Mouse (Mus musculus) erythroblast, adult 5-6 weeks (primary cell): ENCODE results near the gene Ppp6r1. TPM values are rescaled to one million over a fixed set of nuclear protein-coding genes. Genes with fewer than 3 reads are reported as not detected.
"Not testable (repeated sequence)": the region's sequence is repeated elsewhere in the genome, so short reads cannot be mapped to it uniquely, and the experiment has no call there.

Source experiments
- ATAC-seq: replicated peaks from 2 replicates; pipeline ENCODE4 v1.8.0; 2016; ENCODE audit warnings: moderate number of reproducible peaks, mild to moderate bottlenecking, moderate TSS enrichment, inconsistent platforms; ENCODE audit not compliant: poor library complexity, low FRiP score, severe bottlenecking
- total RNA-seq, 2 experiments: library from RNA; stranded (forward) in 1 of 2; stranded (reverse) in 1 of 2; fragments of 150-400 nt in 1 of 2; fragments of 200-764, 138-1000 nt in 1 of 2; gene quantifications; 2 replicates each; pipeline versions ENCODE4 v1.2.3 to v1.2.4; 2015 to 2017; ENCODE audit warnings: low replicate concordance in 2 of 2

The Ppp6r1 gene
- total RNA-seq, 2 experiments from 2014 or later = 37.3 to 45.3 TPM

GRCm38 (mm10) chr7:4625928-4626327, 32.9 kb downstream of the Ppp6r1 start:
- ATAC-seq = no peak

DNA sequence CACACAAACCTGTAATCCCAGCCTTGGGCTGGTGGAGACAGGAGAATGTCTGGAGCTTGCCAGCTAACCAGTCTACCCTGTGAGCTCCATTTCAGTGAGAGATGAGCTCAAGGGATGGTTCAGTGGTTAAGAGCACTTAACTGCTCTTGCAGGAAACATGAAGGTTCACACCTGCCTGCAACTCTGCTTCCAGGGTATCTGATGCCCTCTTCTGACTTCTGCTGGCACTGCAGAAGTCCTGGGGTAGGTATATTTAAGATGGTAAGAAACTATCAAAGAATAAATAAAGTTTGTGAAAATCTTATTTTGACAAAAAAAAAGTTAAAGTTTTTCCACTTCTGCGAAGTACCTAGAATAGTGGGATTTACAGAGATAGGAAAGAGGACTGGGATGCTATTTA, 34.5 kb downstream of the Ppp6r1 start:
- no peak; the same call in 1 of the 2 replicates for ATAC-seq

- peak; percentile 54; the same call in 1 of the 2 replicates for ATAC-seq
Measured at GRCm38 (mm10) chr7:4623544-4624189, 35.2 kb downstream of the Ppp6r1 start.

DNA sequence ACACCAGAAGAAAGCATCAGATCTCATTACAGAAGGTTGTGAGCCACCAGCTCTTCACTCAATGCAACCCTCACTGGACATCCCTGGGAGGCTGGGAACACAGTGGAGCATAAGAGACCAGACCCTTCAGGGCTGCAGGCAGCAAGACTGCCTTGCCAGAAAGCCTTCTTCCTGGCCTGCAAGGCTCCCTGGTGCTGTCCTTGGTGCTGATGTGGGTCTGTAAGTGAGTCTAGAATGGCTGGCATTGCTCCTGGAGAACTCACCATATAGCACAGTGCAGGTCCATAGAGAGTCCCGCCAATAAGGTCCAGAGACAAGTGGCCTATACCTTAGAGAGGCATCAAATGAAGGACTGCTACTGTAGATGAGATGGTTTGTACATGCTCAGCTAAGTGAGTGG, 38.8 kb downstream of the Ppp6r1 start:
- 0 out of 2 replicates have a peak, but pooled peaks have one; percentile 42 for ATAC-seq

- 0 out of 2 replicates have a peak, but pooled peaks have one; percentile 64 for ATAC-seq
Measured at GRCm38 (mm10) chr7:4613740-4614403, 44.9 kb downstream of the Ppp6r1 start.

DNA sequence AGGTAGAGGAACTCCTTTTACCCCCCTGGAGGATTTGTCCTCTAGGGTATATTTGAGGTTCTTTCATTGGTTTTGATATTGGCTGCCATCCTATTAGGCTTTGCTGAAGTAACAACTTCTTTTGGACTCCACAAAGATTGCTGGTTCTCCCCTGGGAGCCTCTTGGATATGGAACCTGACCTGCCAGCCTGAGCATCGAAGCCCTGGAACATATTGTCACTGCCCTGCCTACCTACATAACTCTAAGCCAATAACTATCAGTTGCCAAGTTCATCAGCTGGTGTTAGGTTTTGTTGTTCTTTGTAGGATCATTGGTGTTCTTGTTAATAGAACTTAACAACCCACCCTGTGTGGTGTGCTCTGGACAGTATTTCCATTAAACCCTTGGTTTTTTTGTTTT, 45.9 kb downstream of the Ppp6r1 start:
- no peak for ATAC-seq

DNA sequence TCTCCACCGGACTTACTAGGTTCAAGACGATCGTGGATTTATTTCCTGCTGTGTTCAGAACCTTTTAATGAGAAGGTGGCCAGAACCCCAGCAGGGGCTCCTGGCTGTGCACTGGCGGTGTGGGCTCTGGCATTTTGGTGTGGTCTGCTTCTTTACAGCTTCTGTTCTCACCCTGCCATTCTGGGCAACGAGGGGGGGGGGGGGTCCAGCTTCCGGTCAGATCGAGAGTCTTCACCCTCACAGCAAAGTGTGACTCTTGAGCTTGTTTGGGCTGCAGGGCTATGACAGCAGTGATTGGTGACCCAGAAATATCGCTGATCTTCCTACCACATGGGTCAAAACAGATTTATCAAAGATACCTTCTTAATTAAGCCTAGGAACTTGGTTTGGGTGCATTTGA, 46.4 kb downstream of the Ppp6r1 start:
- ATAC-seq = no peak

GRCm38 (mm10) chr7:4611921-4612341, 46.9 kb downstream of the Ppp6r1 start:
- ATAC-seq = no peak; the same call in 1 of the 2 replicates

- no peak for ATAC-seq
Measured at GRCm38 (mm10) chr7:4611511-4611910, 47.3 kb downstream of the Ppp6r1 start.

DNA sequence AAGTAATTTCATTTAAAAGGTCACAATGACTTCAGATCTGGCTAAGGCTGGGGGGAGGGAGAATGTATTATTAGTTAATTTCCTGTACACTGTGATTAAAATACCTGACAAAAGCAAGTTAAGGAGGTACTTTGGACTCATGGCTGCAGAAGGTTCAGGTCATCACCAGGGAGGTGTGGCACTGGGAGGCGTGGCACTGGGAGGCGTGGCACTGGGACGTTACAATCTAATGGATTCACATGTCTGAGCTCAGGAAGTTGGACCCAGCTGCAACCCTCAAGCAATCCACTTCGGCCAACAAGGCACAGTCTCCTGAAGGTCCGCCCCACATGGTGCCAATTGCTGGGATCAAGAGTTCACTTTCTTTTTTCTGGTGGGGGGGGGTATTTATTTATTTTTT, 50.8 kb downstream of the Ppp6r1 start:
- ATAC-seq = no peak

GRCm38 (mm10) chr7:4603873-4604272, 54.9 kb downstream of the Ppp6r1 start, which contains the start of gene Ptprh:
Gene Ptprh (minus strand): TSS chr7:4604041.
- ATAC-seq = no peak

DNA sequence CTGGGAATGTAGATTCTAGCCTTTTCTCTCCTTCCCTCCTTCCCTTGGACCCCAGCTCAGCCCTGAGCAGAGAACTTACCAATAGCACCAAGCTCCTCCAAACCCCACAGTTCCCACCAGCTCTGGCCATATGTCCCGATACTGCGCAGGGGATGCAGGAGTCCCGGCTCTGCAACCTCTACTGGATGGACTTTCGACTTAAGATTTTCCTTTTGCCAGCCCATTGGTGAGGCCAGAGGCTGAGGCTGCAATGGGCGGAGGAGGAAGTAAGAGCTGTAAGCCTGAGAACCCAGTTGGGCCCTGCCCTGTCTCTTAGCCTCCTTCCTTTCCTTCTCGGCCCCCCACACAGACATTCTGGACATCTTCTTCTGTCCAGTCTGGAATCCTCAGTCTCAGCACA, 55.9 kb downstream of the Ppp6r1 start:
- no peak for ATAC-seq

GRCm38 (mm10) chr7:4597046-4597445, 61.8 kb downstream of the Ppp6r1 start:
- ATAC-seq = not testable (repeated sequence)

Other genes with a start within 250 kb of the Ppp6r1 start
- gene Rdh13, start 213.4 kb downstream of the Ppp6r1 start, total RNA-seq (2015; ENCODE audit: low replicate concordance) = 0.77 and 3.6 TPM in 2 replicates
- 2.6 and 3.5 TPM in 2 replicates for gene Rdh13, start 213.4 kb downstream of the Ppp6r1 start, total RNA-seq (2017; ENCODE audit: low replicate concordance)
- 17.1 and 19.4 TPM in 2 replicates for gene Eps8l1, start 198.3 kb downstream of the Ppp6r1 start, total RNA-seq (2015; ENCODE audit: low replicate concordance)
- gene Eps8l1, start 198.3 kb downstream of the Ppp6r1 start, total RNA-seq (2017; ENCODE audit: low replicate concordance) = 36.6 and 47.0 TPM in 2 replicates
- gene Ppp1r12c, start 157.3 kb downstream of the Ppp6r1 start, total RNA-seq (2015; ENCODE audit: low replicate concordance) = 37.2 and 45.3 TPM in 2 replicates
- gene Ppp1r12c, start 157.3 kb downstream of the Ppp6r1 start, total RNA-seq (2017; ENCODE audit: low replicate concordance) = 41.3 and 52.0 TPM in 2 replicates
- 1.3 TPM in 1 of 2 replicates, not detected in the other for gene Tnnt1, start 142.6 kb downstream of the Ppp6r1 start, total RNA-seq (2015; ENCODE audit: low replicate concordance)
- gene Tnnt1, start 142.6 kb downstream of the Ppp6r1 start, total RNA-seq (2017; ENCODE audit: low replicate concordance) = 3.8 and 7.2 TPM in 2 replicates
- gene Tnni3, start 134.8 kb downstream of the Ppp6r1 start, total RNA-seq (2015; ENCODE audit: low replicate concordance) = not detected in 2 replicates
- gene Tnni3, start 134.8 kb downstream of the Ppp6r1 start, total RNA-seq (2017; ENCODE audit: low replicate concordance) = not detected in 2 replicates
- 1.2 TPM in 1 of 2 replicates, not detected in the other for gene Dnaaf3, start 126.6 kb downstream of the Ppp6r1 start, total RNA-seq (2015; ENCODE audit: low replicate concordance)
- 0.28 TPM in 1 of 2 replicates, not detected in the other for gene Dnaaf3, start 126.6 kb downstream of the Ppp6r1 start, total RNA-seq (2017; ENCODE audit: low replicate concordance)
- gene Syt5, start 111.5 kb downstream of the Ppp6r1 start, total RNA-seq (2015; ENCODE audit: low replicate concordance) = 1.7 TPM in 1 of 2 replicates, not detected in the other
- gene Syt5, start 111.5 kb downstream of the Ppp6r1 start, total RNA-seq (2017; ENCODE audit: low replicate concordance) = not detected in 2 replicates
- 0.96 TPM in 1 of 2 replicates, not detected in the other for gene Ptprh, start 55.0 kb downstream of the Ppp6r1 start, total RNA-seq (2015; ENCODE audit: low replicate concordance)
- 1.4 and 1.7 TPM in 2 replicates for gene Ptprh, start 55.0 kb downstream of the Ppp6r1 start, total RNA-seq (2017; ENCODE audit: low replicate concordance)
- 37.3 and 72.3 TPM in 2 replicates for gene Tmem86b, start 27.6 kb downstream of the Ppp6r1 start, total RNA-seq (2015; ENCODE audit: low replicate concordance)
- gene Tmem86b, start 27.6 kb downstream of the Ppp6r1 start, total RNA-seq (2017; ENCODE audit: low replicate concordance) = 53.4 and 88.6 TPM in 2 replicates
- gene Hspbp1, start 26.0 kb upstream of the Ppp6r1 start, total RNA-seq (2015; ENCODE audit: low replicate concordance) = 5.0 and 8.3 TPM in 2 replicates
- 3.1 and 9.1 TPM in 2 replicates for gene Hspbp1, start 26.0 kb upstream of the Ppp6r1 start, total RNA-seq (2017; ENCODE audit: low replicate concordance)
- not detected in 2 replicates for gene Brsk1, start 31.6 kb upstream of the Ppp6r1 start, total RNA-seq (2015; ENCODE audit: low replicate concordance)
- gene Brsk1, start 31.6 kb upstream of the Ppp6r1 start, total RNA-seq (2017; ENCODE audit: low replicate concordance) = not detected in 2 replicates
- gene Tmem150b, start 66.2 kb upstream of the Ppp6r1 start, total RNA-seq (2015; ENCODE audit: low replicate concordance) = 1.7 and 6.7 TPM in 2 replicates
- 2.1 and 2.7 TPM in 2 replicates for gene Tmem150b, start 66.2 kb upstream of the Ppp6r1 start, total RNA-seq (2017; ENCODE audit: low replicate concordance)
- gene Kmt5c, start 81.1 kb upstream of the Ppp6r1 start, total RNA-seq (2015; ENCODE audit: low replicate concordance) = 11.3 and 15.9 TPM in 2 replicates
- gene Kmt5c, start 81.1 kb upstream of the Ppp6r1 start, total RNA-seq (2017; ENCODE audit: low replicate concordance) = 32.0 and 42.2 TPM in 2 replicates
- gene Cox6b2, start 94.1 kb upstream of the Ppp6r1 start, total RNA-seq (2015; ENCODE audit: low replicate concordance) = 33.2 and 44.4 TPM in 2 replicates
- gene Cox6b2, start 94.1 kb upstream of the Ppp6r1 start, total RNA-seq (2017; ENCODE audit: low replicate concordance) = 18.8 and 22.3 TPM in 2 replicates
- gene Fam71e2, start 112.3 kb upstream of the Ppp6r1 start, total RNA-seq (2015; ENCODE audit: low replicate concordance) = not detected in 2 replicates
- not detected in 2 replicates for gene Fam71e2, start 112.3 kb upstream of the Ppp6r1 start, total RNA-seq (2017; ENCODE audit: low replicate concordance)
- gene Il11, start 123.8 kb upstream of the Ppp6r1 start, total RNA-seq (2015; ENCODE audit: low replicate concordance) = not detected in 2 replicates
- gene Il11, start 123.8 kb upstream of the Ppp6r1 start, total RNA-seq (2017; ENCODE audit: low replicate concordance) = not detected in 2 replicates
- gene Tmem190, start 123.9 kb upstream of the Ppp6r1 start, total RNA-seq (2015; ENCODE audit: low replicate concordance) = not detected in 2 replicates
- not detected in 2 replicates for gene Tmem190, start 123.9 kb upstream of the Ppp6r1 start, total RNA-seq (2017; ENCODE audit: low replicate concordance)
- 4.0 and 7.5 TPM in 2 replicates for gene Tmem238, start 130.6 kb upstream of the Ppp6r1 start, total RNA-seq (2015; ENCODE audit: low replicate concordance)
- gene Tmem238, start 130.6 kb upstream of the Ppp6r1 start, total RNA-seq (2017; ENCODE audit: low replicate concordance) = 0.17 and 1.1 TPM in 2 replicates
- gene Rpl28, start 133.9 kb upstream of the Ppp6r1 start, total RNA-seq (2015; ENCODE audit: low replicate concordance) = 304 and 336 TPM in 2 replicates
- gene Rpl28, start 133.9 kb upstream of the Ppp6r1 start, total RNA-seq (2017; ENCODE audit: low replicate concordance) = 65.4 and 203 TPM in 2 replicates
- 167 and 232 TPM in 2 replicates for gene Ube2s, start 153.6 kb upstream of the Ppp6r1 start, total RNA-seq (2015; ENCODE audit: low replicate concordance)
- 97.4 and 134 TPM in 2 replicates for gene Ube2s, start 153.6 kb upstream of the Ppp6r1 start, total RNA-seq (2017; ENCODE audit: low replicate concordance)
- not detected in 2 replicates for gene Shisa7, start 185.7 kb upstream of the Ppp6r1 start, total RNA-seq (2015; ENCODE audit: low replicate concordance)
- gene Shisa7, start 185.7 kb upstream of the Ppp6r1 start, total RNA-seq (2017; ENCODE audit: low replicate concordance) = not detected in 2 replicates
- gene Isoc2b, start 211.2 kb upstream of the Ppp6r1 start, total RNA-seq (2015; ENCODE audit: low replicate concordance) = 2.3 and 3.3 TPM in 2 replicates
- 5.1 and 13.9 TPM in 2 replicates for gene Isoc2b, start 211.2 kb upstream of the Ppp6r1 start, total RNA-seq (2017; ENCODE audit: low replicate concordance)
- not detected in 2 replicates for gene Isoc2a, start 218.1 kb upstream of the Ppp6r1 start, total RNA-seq (2015; ENCODE audit: low replicate concordance)
- gene Isoc2a, start 218.1 kb upstream of the Ppp6r1 start, total RNA-seq (2017; ENCODE audit: low replicate concordance) = 2.4 and 3.2 TPM in 2 replicates
- gene Gm36210, start 247.5 kb upstream of the Ppp6r1 start, total RNA-seq (2015; ENCODE audit: low replicate concordance) = not detected in 2 replicates
- not detected in 2 replicates for gene Gm36210, start 247.5 kb upstream of the Ppp6r1 start, total RNA-seq (2017; ENCODE audit: low replicate concordance)